Mouse (Mus musculus): Measurements from ENCODE around the gene Gm26897. TPM values are rescaled to one million over a fixed set of nuclear protein-coding genes. Genes with fewer than 3 reads are reported as not detected.

The Gm26897 gene
- polyA plus RNA-seq, 1 experiment from 2014 or later: not detected

GRCm38 (mm10) chr5:111760721-111761480, 27.2 kb downstream of the Gm26897 start:
- Histone ChIP-seq H3K36me3 (ENCODE audit: insufficient read depth, low read length) (no peaks in the 10 kb centered on the region), H3K9ac (replicated peaks; ENCODE audit: low read depth) (no peak overlapping the region), H3K27me3 (replicated peaks; ENCODE audit: insufficient read depth, low read length) (no peaks in the 10 kb centered on the region), H3K4me2 (replicated peaks; ENCODE audit: low read depth, low read length) (peak overlapping the region; percentile 49), H3K27ac (ENCODE audit: low read length) (no peak overlapping the region; the same call in 1 of the 2 replicates), H3K9me3 (ENCODE audit: low read length) (no peaks in the 10 kb centered on the region), H3K4me1 (ENCODE audit: insufficient read depth, low read depth, low read length) (0 out of 2 replicates have a peak, but pooled peaks cover 10% of the 10 kb centered on the region), H3K4me3 (ENCODE audit: low read depth, low read length) (peak overlapping the region; percentile 24; the same call in 1 of the 2 replicates)
- ATAC-seq (peak; percentile 27; the same call in 1 of the 2 replicates), DNase-seq (ENCODE audit: low spot score) (peak; percentile 44)
- TF ChIP-seq CTCF (IDR thresholded peaks at IDR 0.05): no peak
- TF ChIP-seq EP300 (IDR thresholded peaks at IDR 0.05): no peak
- 10% methylated on average over 10 of the region's 10 CpGs for WGBS

DNA sequence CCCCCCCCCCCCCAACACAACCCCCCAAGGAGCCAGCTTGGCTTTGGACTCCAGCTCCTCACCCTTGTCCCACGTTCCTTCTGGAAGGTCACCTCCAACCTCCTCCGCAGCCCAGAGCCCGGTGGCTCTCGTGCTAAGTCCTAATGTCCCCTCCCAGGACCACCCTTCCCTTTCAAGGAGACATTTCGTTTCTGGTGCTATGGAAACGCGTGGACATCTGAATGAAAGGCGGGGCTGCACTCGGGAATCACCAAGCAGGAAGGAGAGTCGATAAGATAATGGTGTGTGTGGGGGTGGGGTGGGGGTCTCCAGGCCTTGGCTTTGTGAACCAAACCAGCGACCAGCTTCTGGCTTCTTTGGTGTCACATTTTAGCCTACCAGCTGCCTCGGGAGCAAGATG, 27.9 kb downstream of the Gm26897 start:
- Histone ChIP-seq H3K4me3 (ENCODE audit: low read depth, low read length) (peak overlapping the region; percentile 24), H3K36me3 (ENCODE audit: insufficient read depth, low read length) (no peaks in the 10 kb centered on the region), H3K4me2 (replicated peaks; ENCODE audit: low read depth, low read length) (peak overlapping the region; percentile 49), H3K27ac (ENCODE audit: low read length) (no peak overlapping the region), H3K9ac (replicated peaks; ENCODE audit: low read depth) (no peak overlapping the region), H3K4me1 (ENCODE audit: insufficient read depth, low read depth, low read length) (0 out of 2 replicates have a peak, but pooled peaks cover 10% of the 10 kb centered on the region), H3K27me3 (replicated peaks; ENCODE audit: insufficient read depth, low read length) (no peaks in the 10 kb centered on the region), H3K9me3 (ENCODE audit: low read length) (no peaks in the 10 kb centered on the region)
- ATAC-seq (peak; percentile 23), DNase-seq (ENCODE audit: low spot score) (peak; percentile 16)
- WGBS: 0% methylated on average over 12 of the region's 12 CpGs
- no peak for TF ChIP-seq EP300 (IDR thresholded peaks at IDR 0.05)
- TF ChIP-seq CTCF (IDR thresholded peaks at IDR 0.05): no peak

- ATAC-seq: peak; percentile 65
- WGBS: 8% methylated on average over 17 of the region's 17 CpGs
Observed at GRCm38 (mm10) chr5:111762085-111762484, 28.4 kb downstream of the Gm26897 start.

DNA sequence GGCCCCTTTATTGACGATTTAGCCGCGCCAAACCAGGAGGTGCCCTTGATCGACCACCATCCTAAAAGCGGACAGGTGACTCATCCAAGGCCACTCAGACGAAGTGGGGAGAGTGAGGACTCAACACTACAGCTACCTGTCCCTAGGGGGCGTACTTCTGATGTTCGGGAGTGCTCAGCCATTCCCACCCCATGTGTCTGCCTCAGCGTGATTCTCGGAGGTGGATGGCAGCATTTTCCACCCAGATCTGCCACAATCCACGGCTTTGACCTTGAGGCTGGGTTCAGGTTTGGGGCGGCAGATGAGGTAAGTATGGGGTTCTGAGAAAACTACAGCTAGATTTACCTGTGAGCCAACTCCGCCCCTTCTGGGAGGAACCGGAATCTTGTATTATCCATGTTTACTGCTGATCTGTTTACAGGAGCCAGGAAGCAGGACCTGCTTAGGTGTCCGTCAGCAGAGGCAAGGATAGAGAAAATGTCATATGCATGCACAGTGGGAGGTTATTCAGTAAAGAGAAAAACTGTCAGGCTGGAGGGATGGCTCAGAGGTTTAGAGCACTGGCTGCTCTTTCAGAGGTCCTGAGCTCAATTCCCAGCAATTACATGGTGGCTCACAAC, 32.1 kb downstream of the Gm26897 start:
- Histone ChIP-seq H3K4me1 (ENCODE audit: insufficient read depth, low read depth, low read length) (peaks cover 15% of the 10 kb centered on the region; the same call in 1 of the 2 replicates), H3K27ac (ENCODE audit: low read length) (no peak overlapping the region), H3K9me3 (ENCODE audit: low read length) (no peaks in the 10 kb centered on the region), H3K4me2 (replicated peaks; ENCODE audit: low read depth, low read length) (no peak overlapping the region), H3K9ac (replicated peaks; ENCODE audit: low read depth) (no peak overlapping the region), H3K4me3 (ENCODE audit: low read depth, low read length) (no peak overlapping the region), H3K36me3 (ENCODE audit: insufficient read depth, low read length) (no peaks in the 10 kb centered on the region), H3K27me3 (replicated peaks; ENCODE audit: insufficient read depth, low read length) (no peaks in the 10 kb centered on the region)
- DNase-seq (ENCODE audit: low spot score): no peak
- no peak for ATAC-seq
- WGBS: 78% methylated on average over 15 of the region's 15 CpGs
- TF ChIP-seq CTCF (IDR thresholded peaks at IDR 0.05) (no peak), EP300 (IDR thresholded peaks at IDR 0.05) (no peak)

More at GRCm38 (mm10) chr5:111762085-111762484, 28.4 kb downstream of the Gm26897 start:
- no peak overlapping the region for H3K27ac ChIP-seq (ENCODE audit: low read length)
- no peak for TF ChIP-seq EP300 (IDR thresholded peaks at IDR 0.05)
- peak; percentile 51 for TF ChIP-seq CTCF (IDR thresholded peaks at IDR 0.05)
- H3K27me3 ChIP-seq (replicated peaks; ENCODE audit: insufficient read depth, low read length): no peaks in the 10 kb centered on the region
- no peak overlapping the region for H3K9ac ChIP-seq (replicated peaks; ENCODE audit: low read depth)
- peak overlapping the region; percentile 49; the same call in 1 of the 2 replicates for H3K4me2 ChIP-seq (replicated peaks; ENCODE audit: low read depth, low read length)
- 0 out of 2 replicates have a peak, but pooled peaks cover 10% of the 10 kb centered on the region for H3K4me1 ChIP-seq (ENCODE audit: insufficient read depth, low read depth, low read length)
- H3K9me3 ChIP-seq (ENCODE audit: low read length): no peaks in the 10 kb centered on the region
- DNase-seq (ENCODE audit: low spot score): peak; percentile 65
- 0 out of 2 replicates have a peak overlapping the region, but pooled peaks have one; percentile 24 for H3K4me3 ChIP-seq (ENCODE audit: low read depth, low read length)
- no peaks in the 10 kb centered on the region for H3K36me3 ChIP-seq (ENCODE audit: insufficient read depth, low read length)

GRCm38 (mm10) chr5:111766696-111767095, 33.0 kb downstream of the Gm26897 start:
- H3K27ac ChIP-seq (ENCODE audit: low read length): no peak overlapping the region
- no peak overlapping the region for H3K9ac ChIP-seq (replicated peaks; ENCODE audit: low read depth)
- H3K36me3 ChIP-seq (ENCODE audit: insufficient read depth, low read length): no peaks in the 10 kb centered on the region
- H3K9me3 ChIP-seq (ENCODE audit: low read length): no peaks in the 10 kb centered on the region
- WGBS: 73% methylated on average over 4 of the region's 4 CpGs
- H3K4me1 ChIP-seq (ENCODE audit: insufficient read depth, low read depth, low read length): peaks cover 7% of the 10 kb centered on the region; the same call in 1 of the 2 replicates
- no peak overlapping the region for H3K4me3 ChIP-seq (ENCODE audit: low read depth, low read length)
- no peak for ATAC-seq
- no peak overlapping the region for H3K4me2 ChIP-seq (replicated peaks; ENCODE audit: low read depth, low read length)
- H3K27me3 ChIP-seq (replicated peaks; ENCODE audit: insufficient read depth, low read length): no peaks in the 10 kb centered on the region
- DNase-seq (ENCODE audit: low spot score): no peak
- TF ChIP-seq CTCF (IDR thresholded peaks at IDR 0.05) (no peak), EP300 (IDR thresholded peaks at IDR 0.05) (no peak)

GRCm38 (mm10) chr5:111770266-111770665, 36.5 kb downstream of the Gm26897 start:
- Histone ChIP-seq H3K36me3 (ENCODE audit: insufficient read depth, low read length) (no peaks in the 10 kb centered on the region), H3K4me2 (replicated peaks; ENCODE audit: low read depth, low read length) (peak overlapping the region; percentile 37), H3K9ac (replicated peaks; ENCODE audit: low read depth) (no peak overlapping the region), H3K4me1 (ENCODE audit: insufficient read depth, low read depth, low read length) (peaks cover 6% of the 10 kb centered on the region; the same call in 1 of the 2 replicates), H3K9me3 (ENCODE audit: low read length) (no peaks in the 10 kb centered on the region), H3K4me3 (ENCODE audit: low read depth, low read length) (no peak overlapping the region), H3K27me3 (replicated peaks; ENCODE audit: insufficient read depth, low read length) (no peaks in the 10 kb centered on the region), H3K27ac (ENCODE audit: low read length) (peak overlapping the region; percentile 20; the same call in 1 of the 2 replicates)
- TF ChIP-seq CTCF (IDR thresholded peaks at IDR 0.05) (no peak), EP300 (IDR thresholded peaks at IDR 0.05) (no peak)
- ATAC-seq (peak; percentile 93), DNase-seq (ENCODE audit: low spot score) (peak; percentile 89)
- WGBS: 10% methylated on average over 15 of the region's 15 CpGs

All from lung, postnatal 0 days (tissue).